Mouse (Mus musculus): ENCODE data around the gene Csrp1. TPM values are rescaled to one million over a fixed set of nuclear protein-coding genes. Genes with fewer than 3 reads are reported as not detected.

Gene Csrp1
- polyA plus RNA-seq, 1 experiment, result 390 TPM

DNA sequence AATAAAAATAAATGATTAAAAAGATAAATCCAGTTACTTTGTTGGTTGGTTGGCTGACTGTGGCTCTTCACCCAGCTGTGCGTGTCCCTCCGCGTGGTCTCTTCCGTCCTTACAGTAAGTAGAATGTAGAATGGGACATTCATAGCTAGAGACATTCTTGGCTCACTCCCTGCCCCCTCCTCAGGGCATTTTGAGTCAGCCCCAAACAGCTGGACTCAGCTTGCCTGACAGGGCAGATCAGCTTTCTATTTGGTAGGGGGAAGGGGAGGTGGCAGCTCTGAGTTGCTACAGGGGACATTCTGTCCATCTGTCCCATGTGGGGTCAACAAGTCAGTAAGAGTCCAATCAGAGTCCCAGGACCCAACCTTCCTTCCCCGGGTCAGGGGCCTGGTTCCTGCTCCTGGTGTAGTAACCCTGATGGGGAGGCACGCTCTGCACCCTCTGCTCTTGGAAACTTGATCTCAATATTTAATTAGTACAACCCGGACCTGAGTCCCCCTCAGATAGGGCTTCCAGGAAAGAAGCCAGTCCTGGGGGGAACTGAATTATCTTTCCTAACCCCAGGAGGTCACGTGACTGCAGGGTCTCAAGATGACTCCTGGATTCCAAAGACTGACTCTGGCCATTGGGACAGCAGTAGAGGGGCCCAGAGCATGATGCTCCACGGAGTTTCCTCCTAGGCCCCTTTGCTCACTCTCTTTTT, 43.8 kb downstream of the Csrp1 start:
- DNase-seq, result no peak
- Histone ChIP-seq H3K27ac (ENCODE audit: control insufficient read depth, insufficient read depth, low read length) (no peak overlapping the region), H3K4me3 (ENCODE audit: control insufficient read depth, insufficient read depth, low read length) (no peak overlapping the region), H3K36me3 (ENCODE audit: control insufficient read depth, insufficient read depth, low read length) (no peaks in the 10 kb centered on the region), H3K4me1 (replicated peaks; ENCODE audit: control insufficient read depth, insufficient read depth, low read length) (peaks cover 14% of the 10 kb centered on the region), H3K27me3 (ENCODE audit: control insufficient read depth, insufficient read depth, low read length) (no peaks in the 10 kb centered on the region)
- no peak for TF ChIP-seq POLR2A (IDR thresholded peaks at IDR 0.05; ENCODE audit: control insufficient read depth, extremely low read depth, insufficient read depth, low read length, poor library complexity)
- 94% methylated on average over 9 of the region's 9 CpGs for WGBS

DNA sequence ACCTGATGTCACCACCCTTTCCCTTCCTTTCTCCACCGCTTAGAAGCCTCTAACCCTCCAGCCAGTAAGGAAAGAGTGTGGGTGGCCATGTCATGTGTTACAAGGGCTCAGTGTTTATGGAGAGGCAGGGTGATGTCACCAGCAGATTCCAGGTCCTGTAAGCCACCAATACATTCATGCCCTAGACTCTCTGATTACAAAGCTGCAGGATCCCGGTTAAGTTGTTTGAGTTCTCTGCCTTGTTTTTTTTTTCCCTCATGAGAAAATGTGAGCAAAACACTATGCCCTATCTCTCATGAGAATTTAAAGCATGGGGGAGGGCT, 44.3 kb downstream of the Csrp1 start:
- Histone ChIP-seq H3K4me3 (ENCODE audit: control insufficient read depth, insufficient read depth, low read length) (no peak overlapping the region), H3K4me1 (replicated peaks; ENCODE audit: control insufficient read depth, insufficient read depth, low read length) (peaks cover 14% of the 10 kb centered on the region), H3K36me3 (ENCODE audit: control insufficient read depth, insufficient read depth, low read length) (no peaks in the 10 kb centered on the region), H3K27ac (ENCODE audit: control insufficient read depth, insufficient read depth, low read length) (no peak overlapping the region), H3K27me3 (ENCODE audit: control insufficient read depth, insufficient read depth, low read length) (no peaks in the 10 kb centered on the region)
- 90% methylated on average over 2 of the region's 2 CpGs for WGBS
- no peak for DNase-seq
- no peak for TF ChIP-seq CTCF (IDR thresholded peaks at IDR 0.05; ENCODE audit: borderline replicate concordance, control insufficient read depth, extremely low read depth, insufficient read depth, low read length, poor library complexity)
- no peak for TF ChIP-seq POLR2A (IDR thresholded peaks at IDR 0.05; ENCODE audit: control insufficient read depth, extremely low read depth, insufficient read depth, low read length, poor library complexity)

DNA sequence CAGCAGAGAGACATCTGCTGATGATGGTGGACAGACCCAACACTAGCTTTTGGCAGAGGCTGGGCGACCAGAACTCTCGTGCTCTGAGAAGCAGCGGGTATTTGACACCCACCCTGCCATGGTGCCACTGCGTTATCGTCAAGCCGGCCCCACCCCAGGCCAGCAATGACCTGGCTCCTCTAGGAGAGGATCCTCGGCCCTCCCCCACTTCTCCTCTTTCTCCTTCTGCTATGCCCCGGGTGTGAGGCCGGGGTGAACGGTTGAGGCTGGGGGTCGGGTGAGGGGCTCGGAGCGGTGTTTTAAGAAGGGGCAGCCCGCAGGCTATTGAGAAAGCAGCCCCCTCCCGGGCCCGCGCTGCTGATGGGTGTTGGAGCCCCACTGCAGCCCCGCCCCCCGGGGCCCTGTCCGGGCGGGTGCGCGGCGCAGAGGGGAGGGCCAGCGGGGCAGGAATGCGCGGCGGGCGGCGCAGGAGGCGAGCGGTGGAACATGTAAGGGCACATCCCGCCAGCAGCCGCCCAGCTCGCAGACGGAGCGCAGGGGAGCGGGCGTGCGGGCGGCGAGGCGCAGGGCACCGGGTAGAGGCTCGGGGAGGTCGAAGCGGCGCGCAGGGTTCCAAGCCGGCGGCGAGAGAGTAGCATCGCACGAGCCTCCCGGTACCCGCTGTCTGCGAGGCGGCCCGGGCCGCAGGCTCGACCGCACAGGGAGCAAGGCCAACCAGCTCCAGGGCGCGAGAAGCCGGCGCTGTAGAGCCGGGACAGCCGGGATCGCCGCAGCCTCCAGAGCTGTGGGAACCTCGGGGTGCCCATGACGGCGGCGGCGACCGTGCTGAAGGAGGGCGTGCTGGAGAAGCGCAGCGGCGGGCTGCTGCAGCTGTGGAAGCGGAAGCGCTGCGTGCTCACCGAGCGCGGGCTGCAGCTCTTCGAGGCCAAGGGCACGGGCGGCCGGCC, 46.1 kb downstream of the Csrp1 start, which contains the start of gene Phlda3:
Phlda3 (plus strand) TSS at position 475 of the 947 bp plus-strand sequence.
- Histone ChIP-seq H3K27me3 (ENCODE audit: control insufficient read depth, insufficient read depth, low read length) (no peaks in the 10 kb centered on the region), H3K27ac (ENCODE audit: control insufficient read depth, insufficient read depth, low read length) (no peak within 1 kb of the TSS), H3K4me1 (replicated peaks; ENCODE audit: control insufficient read depth, insufficient read depth, low read length) (peaks cover 14% of the 10 kb centered on the region), H3K4me3 (ENCODE audit: control insufficient read depth, insufficient read depth, low read length) (peak within 1 kb of the TSS; percentile 65), H3K36me3 (ENCODE audit: control insufficient read depth, insufficient read depth, low read length) (no peaks in the 10 kb centered on the region)
- WGBS, result 2% methylated on average over 90 of the region's 90 CpGs
- peak; percentile 67 for DNase-seq
- TF ChIP-seq POLR2A (IDR thresholded peaks at IDR 0.05; ENCODE audit: control insufficient read depth, extremely low read depth, insufficient read depth, low read length, poor library complexity) (no peak), CTCF (IDR thresholded peaks at IDR 0.05; ENCODE audit: borderline replicate concordance, control insufficient read depth, extremely low read depth, insufficient read depth, low read length, poor library complexity) (no peak)

- H3K4me3 ChIP-seq (ENCODE audit: control insufficient read depth, insufficient read depth, low read length), result peak overlapping the region; percentile 65
- H3K27ac ChIP-seq (ENCODE audit: control insufficient read depth, insufficient read depth, low read length), result no peak overlapping the region
- WGBS, result 39% methylated on average over 30 of the region's 30 CpGs
- no peak for DNase-seq
- H3K36me3 ChIP-seq (ENCODE audit: control insufficient read depth, insufficient read depth, low read length), result no peaks in the 10 kb centered on the region
- peaks cover 14% of the 10 kb centered on the region for H3K4me1 ChIP-seq (replicated peaks; ENCODE audit: control insufficient read depth, insufficient read depth, low read length)
- no peaks in the 10 kb centered on the region for H3K27me3 ChIP-seq (ENCODE audit: control insufficient read depth, insufficient read depth, low read length)
- TF ChIP-seq POLR2A (IDR thresholded peaks at IDR 0.05; ENCODE audit: control insufficient read depth, extremely low read depth, insufficient read depth, low read length, poor library complexity), result 0 out of 2 replicates have a peak, but pooled peaks have one; percentile 40
- TF ChIP-seq CTCF (IDR thresholded peaks at IDR 0.05; ENCODE audit: borderline replicate concordance, control insufficient read depth, extremely low read depth, insufficient read depth, low read length, poor library complexity), result no peak
These were observed 46.9 kb downstream of the Csrp1 start for GRCm38 (mm10) chr1:135766592-135767306.

- 93% methylated on average over 4 of the region's 4 CpGs for WGBS
- no peak for DNase-seq
- Histone ChIP-seq H3K4me1 (replicated peaks; ENCODE audit: control insufficient read depth, insufficient read depth, low read length) (peaks cover 14% of the 10 kb centered on the region), H3K27ac (ENCODE audit: control insufficient read depth, insufficient read depth, low read length) (no peak overlapping the region), H3K4me3 (ENCODE audit: control insufficient read depth, insufficient read depth, low read length) (peak overlapping the region; percentile 65), H3K36me3 (ENCODE audit: control insufficient read depth, insufficient read depth, low read length) (no peaks in the 10 kb centered on the region), H3K27me3 (ENCODE audit: control insufficient read depth, insufficient read depth, low read length) (no peaks in the 10 kb centered on the region)
- TF ChIP-seq CTCF (IDR thresholded peaks at IDR 0.05; ENCODE audit: borderline replicate concordance, control insufficient read depth, extremely low read depth, insufficient read depth, low read length, poor library complexity) (no peak), POLR2A (IDR thresholded peaks at IDR 0.05; ENCODE audit: control insufficient read depth, extremely low read depth, insufficient read depth, low read length, poor library complexity) (no peak)
These were observed 47.5 kb downstream of the Csrp1 start for GRCm38 (mm10) chr1:135767324-135767890.

DNA sequence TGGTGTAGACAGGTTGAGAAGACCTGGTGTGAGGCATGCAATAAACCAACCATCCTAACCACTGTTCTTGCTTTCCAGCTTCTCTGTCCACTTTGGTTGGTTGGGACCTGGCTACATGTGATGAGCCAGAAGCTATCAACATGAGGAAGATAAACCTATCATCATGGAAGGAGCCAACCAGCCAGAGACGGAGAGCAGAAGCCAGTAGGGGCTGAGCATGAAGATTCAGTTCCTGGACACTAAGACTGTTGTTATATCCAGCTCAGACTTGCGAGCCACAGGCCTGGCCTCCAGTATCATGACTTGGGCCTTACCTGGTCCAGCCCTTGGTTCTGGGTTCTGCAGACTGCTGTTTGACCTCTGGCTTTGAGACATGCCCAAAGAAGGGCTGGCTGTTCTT, 48.5 kb downstream of the Csrp1 start:
- Histone ChIP-seq H3K27me3 (ENCODE audit: control insufficient read depth, insufficient read depth, low read length) (no peaks in the 10 kb centered on the region), H3K27ac (ENCODE audit: control insufficient read depth, insufficient read depth, low read length) (no peak overlapping the region), H3K4me1 (replicated peaks; ENCODE audit: control insufficient read depth, insufficient read depth, low read length) (peaks cover 14% of the 10 kb centered on the region), H3K4me3 (ENCODE audit: control insufficient read depth, insufficient read depth, low read length) (no peak overlapping the region), H3K36me3 (ENCODE audit: control insufficient read depth, insufficient read depth, low read length) (no peaks in the 10 kb centered on the region)
- DNase-seq, result no peak
- 96% methylated on average over 2 of the region's 2 CpGs for WGBS
- TF ChIP-seq CTCF (IDR thresholded peaks at IDR 0.05; ENCODE audit: borderline replicate concordance, control insufficient read depth, extremely low read depth, insufficient read depth, low read length, poor library complexity) (no peak), POLR2A (IDR thresholded peaks at IDR 0.05; ENCODE audit: control insufficient read depth, extremely low read depth, insufficient read depth, low read length, poor library complexity) (no peak)

All from thymus, adult 2 months (tissue).